Mouse (Mus musculus) liver, embryonic 11.5 days (tissue): ENCODE measurements around the gene Abca6. TPM values are rescaled to one million over a fixed set of nuclear protein-coding genes. Genes with fewer than 3 reads are reported as not detected.

Experiments
- ATAC-seq: fragments of 200-750 bp; cut with Nextera tagmentation; replicated peaks from 2 replicates; pipeline ENCODE4 v1.8.0; 2017; ENCODE audit warnings: moderate number of reproducible peaks, mild to moderate bottlenecking, moderate TSS enrichment, moderate library complexity; ENCODE audit not compliant: low FRiP score
- DNase-seq: peaks from one replicate; pipeline ENCODE4 v3.0.0-alpha.2; 2017; ENCODE audit warnings: low spot score
- H3K27ac ChIP-seq: fragments of 300-500 bp; sonication (generic); 2 replicates; pipeline ENCODE4 v1.5.1; 2014; ENCODE audit warnings: mild to moderate bottlenecking, low read depth, low read length, control low read depth
- H3K27me3 ChIP-seq: fragments of 300-500 bp; sonication (generic); replicated peaks from 2 replicates; pipeline ENCODE4 v1.6.1; 2014; ENCODE audit warnings: low read length, mixed read lengths; ENCODE audit not compliant: control insufficient read depth, insufficient read depth
- H3K36me3 ChIP-seq: fragments of 300-500 bp; sonication (generic); 2 replicates; pipeline ENCODE4 v1.6.1; 2014; ENCODE audit warnings: mild to moderate bottlenecking, low read length, moderate library complexity, mixed read lengths; ENCODE audit not compliant: control insufficient read depth, insufficient read depth
- H3K4me1 ChIP-seq: fragments of 300-500 bp; sonication (generic); replicated peaks from 2 replicates; pipeline ENCODE4 v1.6.1; 2014; ENCODE audit warnings: low read length, mixed read lengths; ENCODE audit not compliant: control insufficient read depth, insufficient read depth
- H3K4me2 ChIP-seq: fragments of 300-500 bp; sonication (generic); 2 replicates; pipeline ENCODE4 v1.6.1; 2014; ENCODE audit warnings: mild to moderate bottlenecking, control low read depth, moderate library complexity
- H3K4me3 ChIP-seq: fragments of 300-500 bp; sonication (generic); 2 replicates; pipeline ENCODE4 v1.5.1; 2014; ENCODE audit warnings: low read depth, low read length, control low read depth
- H3K9ac ChIP-seq: fragments of 300-500 bp; sonication (generic); 2 replicates; pipeline ENCODE4 v1.6.1; 2014; ENCODE audit warnings: low read depth, low read length, control low read depth
- H3K9me3 ChIP-seq: fragments of 300-500 bp; sonication (generic); 2 replicates; pipeline ENCODE4 v1.6.1; 2016; ENCODE audit warnings: low read length, inconsistent platforms, mixed read lengths; ENCODE audit not compliant: control insufficient read depth
- WGBS: fragments of 180-500 bp; shearing (Covaris S2); extraction: QIAGEN DNeasy Blood & Tissue Kit; methylation state at CpG from one replicate; pipeline ENCODE4 v1.1.7; 2014; 5-methylcytosine and 5-hydroxymethylcytosine counted together
- polyA plus RNA-seq: library from polyadenylated mRNA; unstranded; fragments of >200 nt; fragmentation: Nextera tagmentation; extraction: Ambion mirVana; gene quantifications from 2 replicates; pipeline ENCODE4 v1.2.1, GENCODE M21; 2014

Abca6 gene
- polyA plus RNA-seq, 1 experiment from 2014 or later = 3.5 TPM

- Histone ChIP-seq H3K9ac (no peak overlapping the region), H3K9me3 (no peaks in the 10 kb centered on the region), H3K4me2 (no peak overlapping the region), H3K27me3 (no peaks in the 10 kb centered on the region), H3K27ac (no peak overlapping the region), H3K4me1 (no peaks in the 10 kb centered on the region), H3K36me3 (no peaks in the 10 kb centered on the region), H3K4me3 (no peak overlapping the region)
- ATAC-seq (no peak), DNase-seq (no peak)
- 38% methylated on average over 3 of the region's 3 CpGs for WGBS
Measured at GRCm38 (mm10) chr11:110165822-110166221, 85.8 kb downstream of the Abca6 start.

- no peaks in the 10 kb centered on the region for H3K27me3 ChIP-seq
- H3K4me1 ChIP-seq = no peaks in the 10 kb centered on the region
- ATAC-seq = no peak
- H3K9me3 ChIP-seq = no peaks in the 10 kb centered on the region
- DNase-seq = no peak
- H3K27ac ChIP-seq = no peak overlapping the region
- H3K4me2 ChIP-seq = no peak overlapping the region
- H3K9ac ChIP-seq = no peak overlapping the region
- no peaks in the 10 kb centered on the region for H3K36me3 ChIP-seq
- no peak overlapping the region for H3K4me3 ChIP-seq
Measured at GRCm38 (mm10) chr11:110165409-110165808, 86.2 kb downstream of the Abca6 start.

GRCm38 (mm10) chr11:110157059-110157458, 94.5 kb downstream of the Abca6 start:
- no peak overlapping the region for H3K4me2 ChIP-seq
- ATAC-seq (no peak), DNase-seq (no peak)
- H3K27ac ChIP-seq = no peak overlapping the region
- H3K4me1 ChIP-seq = no peaks in the 10 kb centered on the region
- H3K9me3 ChIP-seq = no peaks in the 10 kb centered on the region
- H3K9ac ChIP-seq = no peak overlapping the region
- no peaks in the 10 kb centered on the region for H3K36me3 ChIP-seq
- WGBS = 59% methylated on average over 6 of the region's 6 CpGs
- no peaks in the 10 kb centered on the region for H3K27me3 ChIP-seq
- no peak overlapping the region for H3K4me3 ChIP-seq

- H3K9me3 ChIP-seq = no peaks in the 10 kb centered on the region
- no peak overlapping the region for H3K4me2 ChIP-seq
- H3K36me3 ChIP-seq = no peaks in the 10 kb centered on the region
- no peaks in the 10 kb centered on the region for H3K4me1 ChIP-seq
- DNase-seq (no peak), ATAC-seq (no peak)
- 92% methylated on average over 11 of the region's 11 CpGs for WGBS
- no peak overlapping the region for H3K27ac ChIP-seq
- no peak overlapping the region for H3K9ac ChIP-seq
- H3K4me3 ChIP-seq = no peak overlapping the region
- H3K27me3 ChIP-seq = no peaks in the 10 kb centered on the region
Measured at GRCm38 (mm10) chr11:110155985-110156384, 95.6 kb downstream of the Abca6 start.

GRCm38 (mm10) chr11:110147640-110148039, 103.9 kb downstream of the Abca6 start:
- Histone ChIP-seq H3K27ac (no peak overlapping the region), H3K27me3 (no peaks in the 10 kb centered on the region), H3K9me3 (no peaks in the 10 kb centered on the region), H3K36me3 (no peaks in the 10 kb centered on the region), H3K4me1 (no peaks in the 10 kb centered on the region), H3K4me3 (no peak overlapping the region), H3K9ac (no peak overlapping the region), H3K4me2 (no peak overlapping the region)
- DNase-seq (no peak), ATAC-seq (no peak)
- WGBS = 90% methylated on average over 5 of the region's 5 CpGs

- ATAC-seq (no peak), DNase-seq (no peak)
- Histone ChIP-seq H3K27ac (no peak overlapping the region), H3K4me1 (no peaks in the 10 kb centered on the region), H3K4me2 (no peak overlapping the region), H3K4me3 (no peak overlapping the region), H3K27me3 (no peaks in the 10 kb centered on the region), H3K9ac (no peak overlapping the region), H3K9me3 (no peaks in the 10 kb centered on the region), H3K36me3 (no peaks in the 10 kb centered on the region)
- WGBS = 85% methylated on average over 11 of the region's 11 CpGs
Measured at GRCm38 (mm10) chr11:110145421-110145820, 106.2 kb downstream of the Abca6 start.

GRCm38 (mm10) chr11:110130760-110131159, 120.8 kb downstream of the Abca6 start:
- Histone ChIP-seq H3K4me3 (no peak overlapping the region), H3K4me2 (no peak overlapping the region), H3K9me3 (no peaks in the 10 kb centered on the region), H3K9ac (no peak overlapping the region), H3K27me3 (no peaks in the 10 kb centered on the region), H3K36me3 (no peaks in the 10 kb centered on the region), H3K4me1 (no peaks in the 10 kb centered on the region), H3K27ac (no peak overlapping the region)
- DNase-seq = no peak
- ATAC-seq = no peak
- 77% methylated on average over 5 of the region's 5 CpGs for WGBS

Other genes with a start within 250 kb of the Abca6 start
- gene Abca8a, start 155.8 kb downstream of the Abca6 start, polyA plus RNA-seq = 0.10 and 0.56 TPM in 2 replicates
- gene Abca9, start 83.6 kb downstream of the Abca6 start, polyA plus RNA-seq = 0.83 and 0.84 TPM in 2 replicates
- 0.79 and 1.5 TPM in 2 replicates for gene Abca5, start 85.9 kb upstream of the Abca6 start, polyA plus RNA-seq
- gene Map2k6, start 147.3 kb upstream of the Abca6 start, polyA plus RNA-seq = 14.8 and 15.0 TPM in 2 replicates